Mouse (Mus musculus) Muller cell, postnatal 12 days (primary cell): ENCODE data around the gene H2al1c.
A peak's percentile ranks its signal among the peaks of the same experiment; 100 is the strongest.
"Not testable (repeated sequence)": the region's sequence is repeated elsewhere in the genome, so short reads cannot be mapped to it uniquely, and the experiment has no call there.

Experiments
- DNase-seq: peaks from one replicate; pipeline ENCODE4 v3.0.0-alpha.2; 2015; ENCODE audit errors: inconsistent ontology term

The H2al1c gene

DNA sequence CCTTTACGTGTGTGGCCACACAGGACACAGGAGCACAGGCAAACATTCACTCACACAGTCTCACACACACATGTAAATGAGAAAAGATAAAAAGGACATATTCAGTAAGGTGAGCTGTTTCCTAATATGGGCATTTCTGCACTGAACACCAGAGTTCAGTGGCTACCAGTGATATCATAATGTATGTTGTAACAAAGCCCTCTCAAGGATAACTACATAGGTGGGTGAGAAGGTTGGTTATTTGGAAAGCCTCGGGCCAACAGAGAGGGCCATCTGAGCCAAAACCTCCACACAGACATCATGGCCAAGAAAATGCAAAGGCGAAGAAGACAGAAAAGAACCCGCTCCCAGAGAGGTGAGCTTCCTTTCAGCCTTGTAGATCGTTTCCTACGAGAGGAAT, at the start of gene H2al1c:
TSS of gene H2al1c (plus strand) at position 301 of the 400 bp plus-strand sequence.
- DNase-seq, result not testable (repeated sequence)

- DNase-seq, result no peak
Measured at GRCm38 (mm10) chrX:11264918-11265317, 40.5 kb upstream of the H2al1c start.

DNA sequence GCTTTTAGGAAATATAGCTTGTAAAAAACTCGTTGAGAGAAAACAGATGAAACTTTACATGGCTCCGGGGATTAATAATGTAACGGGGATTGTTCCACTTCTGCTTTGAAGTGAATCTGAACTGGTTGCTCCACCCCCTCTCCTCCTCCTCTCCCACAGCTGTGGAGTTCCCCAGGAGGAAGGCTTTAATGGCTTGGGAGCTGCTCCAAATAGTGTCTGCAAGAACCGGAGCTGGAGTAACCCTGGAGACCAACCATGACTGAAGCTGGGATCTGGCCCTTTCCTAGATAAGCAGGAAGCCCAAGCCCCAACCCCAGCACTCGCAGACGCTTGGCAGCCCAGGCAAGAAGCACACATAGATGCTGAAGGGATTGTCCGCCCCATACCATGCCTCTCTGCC, 37.7 kb upstream of the H2al1c start:
- no peak for DNase-seq

- DNase-seq, result peak; percentile 32
Measured at GRCm38 (mm10) chrX:11269074-11269473, 36.4 kb upstream of the H2al1c start.

- DNase-seq, result no peak
Measured at GRCm38 (mm10) chrX:11273190-11273589, 32.3 kb upstream of the H2al1c start.

DNA sequence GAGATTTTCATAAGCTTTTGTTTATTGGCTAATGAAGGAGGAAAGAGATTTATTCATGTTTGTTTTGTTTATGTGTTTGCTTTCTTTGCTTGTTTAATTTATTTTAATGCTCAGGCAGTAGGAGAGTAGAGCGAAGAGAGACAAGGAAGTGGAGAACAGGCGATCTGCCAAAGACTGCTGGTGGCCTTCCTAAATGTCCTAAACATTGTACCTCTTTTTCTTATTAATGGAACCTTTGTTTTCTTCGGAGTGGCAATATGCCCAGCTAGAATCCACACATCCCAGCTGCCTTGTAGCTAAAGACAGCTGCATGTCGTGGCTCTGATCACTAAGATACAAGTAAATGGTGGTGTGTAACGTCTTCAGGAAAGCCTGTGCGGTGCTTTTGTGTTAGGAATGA, 28.4 kb upstream of the H2al1c start:
- DNase-seq, result no peak

- no peak for DNase-seq
Measured at GRCm38 (mm10) chrX:11280741-11281140, 24.7 kb upstream of the H2al1c start.

GRCm38 (mm10) chrX:11288306-11288882, 17.1 kb upstream of the H2al1c start:
- peak; percentile 5 for DNase-seq

DNA sequence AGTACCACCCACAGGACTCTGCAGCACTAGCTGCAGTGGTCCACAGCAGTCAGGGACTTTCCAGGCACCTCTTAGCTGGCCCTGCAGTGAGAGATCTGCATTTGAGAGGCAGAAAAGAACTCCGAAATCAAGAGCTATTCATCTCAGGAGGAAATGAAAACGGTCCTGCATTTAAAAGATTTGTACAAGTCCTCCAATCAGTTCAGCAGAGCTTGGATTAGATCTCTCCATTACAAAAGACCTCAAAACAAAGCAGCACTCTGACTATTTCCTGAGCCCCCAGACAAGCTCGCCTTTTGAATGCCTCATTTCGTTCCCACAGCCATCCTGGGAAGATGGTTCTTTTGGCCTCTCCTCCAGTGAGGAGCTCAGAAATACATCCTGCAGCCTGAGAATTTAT, 16.2 kb upstream of the H2al1c start:
- no peak for DNase-seq

- not testable (repeated sequence) for DNase-seq
Measured at GRCm38 (mm10) chrX:11298957-11299356, 6.5 kb upstream of the H2al1c start, which contains the start of gene H2al1a. TSS of gene H2al1a (plus strand) at chrX:11299257.

GRCm38 (mm10) chrX:11302132-11302531, 3.3 kb upstream of the H2al1c start, which contains the start of gene H2al1b:
TSS of gene H2al1b (plus strand) at chrX:11302432.
- not testable (repeated sequence) for DNase-seq

- not testable (repeated sequence) for DNase-seq
Measured at GRCm38 (mm10) chrX:11308524-11308923, 3.1 kb downstream of the H2al1c start, which contains the start of gene H2al1d. TSS of gene H2al1d (plus strand) at chrX:11308824.

DNA sequence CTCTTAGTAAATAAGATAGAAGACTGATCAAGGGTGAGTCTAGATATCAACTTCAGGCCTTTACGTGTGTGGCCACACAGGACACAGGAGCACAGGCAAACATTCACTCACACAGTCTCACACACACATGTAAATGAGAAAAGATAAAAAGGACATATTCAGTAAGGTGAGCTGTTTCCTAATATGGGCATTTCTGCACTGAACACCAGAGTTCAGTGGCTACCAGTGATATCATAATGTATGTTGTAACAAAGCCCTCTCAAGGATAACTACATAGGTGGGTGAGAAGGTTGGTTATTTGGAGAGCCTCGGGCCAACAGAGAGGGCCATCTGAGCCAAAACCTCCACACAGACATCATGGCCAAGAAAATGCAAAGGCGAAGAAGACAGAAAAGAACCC, 6.2 kb downstream of the H2al1c start, which contains the start of gene H2al1e:
TSS of gene H2al1e (plus strand) at position 301 of the 400 bp plus-strand sequence.
- not testable (repeated sequence) for DNase-seq

- DNase-seq, result not testable (repeated sequence)
Measured at GRCm38 (mm10) chrX:11314858-11315257, 9.4 kb downstream of the H2al1c start, which contains the start of gene H2al1f. TSS of gene H2al1f (plus strand) at chrX:11315158.

GRCm38 (mm10) chrX:11317956-11318355, 12.5 kb downstream of the H2al1c start, which contains the start of gene H2al1g:
TSS of gene H2al1g (plus strand) at chrX:11318256.
- DNase-seq, result not testable (repeated sequence)

DNA sequence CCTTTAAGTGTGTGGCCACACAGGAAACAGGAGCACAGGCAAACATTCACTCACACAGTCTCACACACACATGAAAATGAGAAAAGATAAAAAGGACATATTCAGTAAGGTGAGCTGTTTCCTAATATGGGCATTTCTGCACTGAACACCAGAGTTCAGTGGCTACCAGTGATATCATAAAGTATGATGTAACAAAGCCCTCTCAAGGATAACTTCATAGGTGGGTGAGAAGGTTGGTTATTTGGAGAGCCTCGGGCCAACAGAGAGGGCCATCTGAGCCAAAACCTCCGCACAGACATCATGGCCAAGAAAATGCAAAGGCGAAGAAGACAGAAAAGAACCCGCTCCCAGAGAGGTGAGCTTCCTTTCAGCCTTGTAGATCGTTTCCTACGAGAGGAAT, 15.7 kb downstream of the H2al1c start, which contains the start of gene H2al1h:
TSS of gene H2al1h (plus strand) at position 301 of the 400 bp plus-strand sequence.
- DNase-seq, result not testable (repeated sequence)

DNA sequence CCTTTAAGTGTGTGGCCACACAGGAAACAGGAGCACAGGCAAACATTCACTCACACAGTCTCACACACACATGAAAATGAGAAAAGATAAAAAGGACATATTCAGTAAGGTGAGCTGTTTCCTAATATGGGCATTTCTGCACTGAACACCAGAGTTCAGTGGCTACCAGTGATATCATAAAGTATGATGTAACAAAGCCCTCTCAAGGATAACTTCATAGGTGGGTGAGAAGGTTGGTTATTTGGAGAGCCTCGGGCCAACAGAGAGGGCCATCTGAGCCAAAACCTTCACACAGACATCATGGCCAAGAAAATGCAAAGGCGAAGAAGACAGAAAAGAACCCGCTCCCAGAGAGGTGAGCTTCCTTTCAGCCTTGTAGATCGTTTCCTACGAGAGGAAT, 18.9 kb downstream of the H2al1c start, which contains the start of gene H2al1i:
TSS of gene H2al1i (plus strand) at position 301 of the 400 bp plus-strand sequence.
- DNase-seq, result not testable (repeated sequence)

GRCm38 (mm10) chrX:11327522-11327921, 22.1 kb downstream of the H2al1c start, which contains the start of gene H2al1j:
TSS of gene H2al1j (plus strand) at chrX:11327822.
- DNase-seq, result not testable (repeated sequence)

GRCm38 (mm10) chrX:11345762-11346161, 40.3 kb downstream of the H2al1c start:
- no peak for DNase-seq

- DNase-seq, result no peak
Measured at GRCm38 (mm10) chrX:11346756-11347155, 41.3 kb downstream of the H2al1c start.
